Mouse (Mus musculus): ENCODE results near the gene Alg2.
A peak's percentile ranks its signal among the peaks of the same experiment; 100 is the strongest.

Gene Alg2

DNA sequence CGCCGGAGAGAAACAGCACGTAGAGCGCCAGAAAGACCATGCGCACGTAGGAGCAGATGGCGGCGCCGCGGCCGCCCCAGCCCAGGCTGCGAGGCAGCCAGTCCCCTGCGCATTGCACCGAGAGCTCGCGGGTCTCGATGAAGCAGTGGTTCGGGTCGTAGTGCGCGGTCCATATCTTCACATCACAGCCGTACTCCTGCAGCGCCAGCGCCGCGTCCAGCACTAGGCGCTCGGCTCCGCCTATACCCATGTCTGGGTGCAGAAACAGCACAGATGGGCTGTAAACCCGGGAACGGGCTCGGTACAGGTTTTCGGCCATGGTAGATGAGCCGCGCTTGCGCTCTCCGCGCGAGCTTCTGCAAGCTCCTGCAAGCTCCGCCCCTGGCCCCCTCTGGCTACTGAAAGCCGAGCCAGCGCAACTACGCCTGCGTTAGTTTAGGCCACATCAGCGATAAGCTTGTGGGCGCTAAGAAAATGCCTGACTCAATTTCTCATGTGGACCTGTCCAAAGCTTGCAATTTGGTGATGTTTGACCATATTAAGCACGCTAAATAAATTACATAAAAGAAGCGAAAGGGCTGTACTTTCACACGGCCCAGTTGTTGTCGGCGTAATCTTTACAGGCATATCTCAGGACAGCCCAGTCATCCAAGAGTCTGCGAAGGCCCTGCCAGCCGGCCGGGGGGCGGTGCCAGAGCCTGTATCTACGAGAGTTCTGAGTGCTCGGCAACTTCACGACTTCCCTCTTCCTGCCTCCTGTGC is at the start of gene Alg2, which contains the start of gene Sec61b:
Gene Alg2 (minus strand): TSS at position 366 of the 762 bp plus-strand sequence.
Gene Sec61b (plus strand): TSS at position 691 of the 762 bp plus-strand sequence.
- peak; percentile 77 for DNase-seq (ENCODE audit: low spot score)

DNA sequence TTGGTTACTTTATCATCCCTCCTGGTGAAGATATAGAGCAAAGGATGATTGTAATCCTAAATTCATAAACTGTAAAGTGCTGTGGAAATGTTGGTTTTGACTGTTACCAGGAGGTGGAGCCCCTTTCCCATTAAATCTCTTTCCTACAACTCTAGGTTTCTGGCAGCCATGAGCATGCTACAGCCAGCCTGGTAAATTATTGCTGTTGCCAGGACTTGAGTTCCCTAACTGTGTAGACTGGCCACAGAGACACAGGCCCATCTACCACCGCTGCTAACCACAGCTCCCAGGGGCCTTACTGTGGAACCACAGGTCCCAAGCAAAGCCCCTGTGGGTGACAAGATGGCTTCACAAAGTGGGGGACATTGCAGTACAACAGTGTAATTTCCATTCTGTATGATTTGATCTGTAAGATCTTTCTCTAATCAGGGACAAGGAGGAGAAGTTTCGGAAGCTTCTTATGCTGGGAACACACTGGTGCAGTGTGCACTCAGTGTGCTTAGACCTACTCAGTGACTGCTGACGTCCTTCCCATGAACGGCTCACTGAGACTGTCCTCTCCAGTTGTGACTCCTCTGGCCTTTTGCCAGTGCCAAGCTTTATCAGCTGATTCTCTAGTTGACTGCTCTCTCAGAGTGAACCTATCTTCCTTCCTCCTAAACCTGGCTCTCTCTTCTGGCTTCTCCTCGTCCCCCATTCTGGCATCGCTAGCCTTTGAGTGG is 47.9 kb upstream of the Alg2 start:
- DNase-seq (ENCODE audit: low spot score), result no peak

DNA sequence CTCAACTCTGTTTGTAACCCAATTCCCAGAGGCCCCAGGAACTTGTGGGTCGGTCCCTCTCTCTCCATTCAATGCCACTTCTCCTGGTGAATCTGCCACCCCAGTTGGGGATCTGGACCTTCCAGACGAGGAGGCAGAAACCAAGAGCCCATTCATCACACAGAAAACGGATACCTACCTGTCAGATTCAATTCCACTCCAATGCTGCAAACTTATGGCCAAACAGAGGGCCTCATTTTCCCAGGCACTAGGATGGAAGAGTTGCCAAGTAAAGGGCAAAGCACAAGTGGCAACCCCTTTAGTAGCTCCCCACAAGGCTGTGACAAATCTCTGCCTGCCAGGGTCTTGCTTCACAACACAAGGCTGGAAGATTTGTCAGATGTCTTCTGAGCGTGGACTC is 45.9 kb upstream of the Alg2 start:
- no peak for DNase-seq (ENCODE audit: low spot score)

DNA sequence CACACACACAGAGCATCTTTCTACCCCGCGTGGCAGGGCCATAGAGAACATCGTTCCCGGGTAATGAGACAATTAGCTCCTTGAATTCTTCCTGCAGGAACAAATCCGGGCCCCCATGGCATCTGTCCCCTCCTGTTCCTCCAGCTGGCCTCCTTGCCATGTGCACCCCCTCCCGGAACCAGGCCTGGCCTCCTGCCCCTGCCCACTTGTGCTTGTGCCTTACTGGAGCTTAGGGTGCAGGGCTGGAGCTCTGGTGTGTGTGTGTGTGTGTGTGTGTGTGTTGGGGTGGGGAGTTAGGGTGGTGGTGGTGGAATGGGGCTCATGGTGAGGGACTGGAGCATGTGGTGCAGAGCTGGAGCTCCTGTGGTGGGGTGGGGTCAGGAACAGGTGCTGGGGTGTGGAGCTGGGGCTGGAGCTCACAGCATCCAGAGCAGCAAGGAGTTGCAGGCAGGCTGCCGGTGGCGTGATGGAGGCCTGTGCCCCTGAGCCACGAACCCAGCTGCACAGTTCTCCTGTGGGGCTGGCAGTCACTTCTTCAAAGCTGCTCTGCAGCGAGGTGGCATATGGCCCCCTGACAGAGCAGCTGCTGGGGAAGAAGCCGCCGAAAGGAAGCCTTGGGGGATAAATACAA is 44.5 kb upstream of the Alg2 start:
- DNase-seq (ENCODE audit: low spot score), result no peak

DNA sequence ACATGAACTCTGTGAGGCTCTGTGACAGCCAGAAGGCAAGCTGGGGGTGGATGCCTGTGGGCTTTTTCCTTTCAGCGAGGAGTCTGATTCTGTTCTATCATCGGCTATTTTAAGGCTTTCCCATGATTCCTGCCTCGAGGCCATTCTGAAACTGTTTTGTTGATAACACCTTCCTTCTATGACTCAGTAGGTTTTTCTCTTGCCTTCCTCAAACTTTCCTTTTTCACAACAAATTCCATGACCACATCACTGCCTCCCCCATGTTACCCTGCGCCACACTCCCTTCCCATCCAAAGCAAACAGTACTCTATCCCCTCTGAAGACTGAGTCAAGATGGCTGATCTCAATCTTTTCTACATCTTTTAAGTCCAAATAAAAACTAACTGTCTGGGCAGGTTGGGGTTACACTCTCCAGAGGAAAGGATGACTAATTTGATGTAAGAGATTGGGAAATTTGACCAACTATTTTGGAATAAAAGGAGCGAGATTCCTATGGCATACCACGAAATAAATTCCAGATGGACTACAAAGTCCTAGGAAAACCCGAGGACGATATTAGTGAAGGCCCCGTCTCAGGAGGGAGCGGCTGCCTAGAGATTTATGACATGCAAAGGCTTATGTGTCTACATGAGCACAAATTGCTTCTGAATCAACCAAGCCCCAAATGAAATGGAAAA is 30.8 kb upstream of the Alg2 start:
- no peak for DNase-seq (ENCODE audit: low spot score)

DNA sequence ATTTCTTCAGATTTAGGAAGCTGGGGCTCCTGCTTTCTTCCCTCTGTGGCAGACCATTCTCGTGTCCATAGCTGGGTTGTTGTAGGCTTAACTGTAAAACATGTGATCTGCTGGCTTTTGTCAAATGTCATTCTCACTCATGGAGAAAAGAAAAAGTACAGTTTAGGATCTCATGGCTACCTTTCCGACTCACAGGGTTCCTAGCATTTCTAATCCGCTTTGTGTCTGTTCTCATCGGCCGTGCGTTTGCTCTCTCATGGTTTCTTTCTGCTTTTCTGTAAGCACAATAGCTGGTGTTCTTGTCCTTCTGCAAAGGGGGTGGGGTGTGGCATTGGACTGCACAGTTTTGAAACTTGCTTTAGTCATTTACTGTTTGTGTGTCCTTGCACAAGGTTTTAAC is 28.9 kb upstream of the Alg2 start:
- DNase-seq (ENCODE audit: low spot score), result no peak

DNA sequence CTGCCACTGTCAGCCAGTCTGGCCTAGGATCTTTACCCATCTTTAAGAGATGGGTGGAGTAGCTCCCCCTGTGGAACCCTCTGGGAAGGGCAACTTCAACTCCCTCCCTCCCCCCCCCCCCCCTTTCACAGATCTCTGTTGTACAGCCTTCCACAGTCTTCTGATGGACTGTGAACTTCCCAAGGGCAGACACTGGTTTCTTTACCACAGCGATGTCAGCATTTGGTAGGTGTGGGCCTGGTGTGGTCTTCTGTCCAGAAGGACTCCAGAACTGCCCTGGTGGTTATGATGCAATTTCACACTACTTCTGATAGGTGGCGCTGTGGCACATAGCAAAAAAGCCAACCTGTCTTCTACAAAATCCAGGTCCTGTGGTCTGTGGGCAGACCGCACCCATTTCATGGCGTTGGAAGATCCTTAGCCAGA is 28.4 kb upstream of the Alg2 start:
- DNase-seq (ENCODE audit: low spot score), result no peak

DNA sequence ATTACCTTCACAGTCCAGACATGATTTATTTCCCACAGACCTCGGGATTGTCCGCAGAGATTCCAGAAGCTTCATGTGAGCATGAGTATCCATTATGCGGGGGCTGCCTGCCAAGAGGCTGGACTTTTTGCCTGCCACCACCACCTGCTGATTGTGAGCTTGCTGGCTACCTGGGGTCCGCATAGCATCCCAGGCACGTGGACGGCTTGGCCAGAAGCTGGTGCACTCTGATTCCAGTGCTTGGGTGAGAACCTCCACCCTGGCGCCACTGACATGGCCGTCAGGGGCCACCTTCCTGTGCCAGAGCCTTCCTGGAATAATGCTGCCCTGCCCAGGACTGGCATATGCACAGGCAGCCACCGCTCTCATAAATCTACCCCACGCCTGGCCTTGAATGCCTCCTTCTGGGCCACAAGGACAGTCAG is 25.0 kb upstream of the Alg2 start:
- no peak for DNase-seq (ENCODE audit: low spot score)

DNA sequence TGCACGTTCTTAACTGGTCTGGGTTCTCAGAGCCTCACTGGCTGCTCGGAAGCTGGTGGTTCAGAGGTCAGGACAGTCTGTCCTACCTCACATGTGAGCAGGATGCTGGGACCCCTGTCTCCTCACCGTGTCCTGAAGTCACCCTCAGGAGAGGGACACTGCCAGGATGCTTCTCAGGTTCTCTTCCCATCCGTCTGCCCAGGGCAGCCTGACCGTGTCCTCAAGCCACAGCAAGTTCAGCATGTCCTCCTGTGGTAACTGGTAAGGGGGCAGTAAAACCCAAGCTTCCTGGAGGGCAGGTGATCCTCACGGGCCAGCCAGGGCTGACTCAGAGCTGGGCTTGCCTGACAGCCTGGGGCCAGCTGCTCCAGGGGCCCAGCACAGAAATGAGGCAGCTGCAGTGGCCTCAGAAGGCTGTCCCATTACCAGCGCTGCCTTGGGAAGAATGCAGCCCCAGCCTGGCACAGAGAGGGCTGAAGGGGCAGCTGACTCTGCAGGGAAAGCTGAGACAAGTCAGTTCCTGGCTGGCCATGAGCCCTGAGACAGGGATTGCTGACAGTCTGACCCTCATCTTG is 23.8 kb upstream of the Alg2 start:
- DNase-seq (ENCODE audit: low spot score), result no peak

DNA sequence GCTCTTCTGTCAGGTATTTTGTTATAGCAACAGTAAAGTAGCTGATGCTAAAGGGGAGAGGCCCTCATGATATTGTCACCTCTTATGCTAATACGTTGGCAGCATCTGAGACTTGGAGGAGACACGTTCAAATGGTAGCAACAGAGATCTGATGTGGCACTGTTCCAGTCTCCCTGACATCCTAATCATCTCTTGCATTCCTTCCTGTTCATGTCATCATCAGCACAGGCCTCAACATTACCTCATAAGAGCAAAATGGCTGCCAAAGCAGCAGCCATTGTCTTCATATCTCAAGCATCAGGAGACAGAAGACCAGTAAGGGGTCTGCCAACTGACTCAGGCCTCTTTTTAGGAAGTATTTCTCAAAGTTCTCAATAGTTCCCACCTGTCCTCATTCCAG is 20.6 kb upstream of the Alg2 start:
- DNase-seq (ENCODE audit: low spot score), result no peak

DNA sequence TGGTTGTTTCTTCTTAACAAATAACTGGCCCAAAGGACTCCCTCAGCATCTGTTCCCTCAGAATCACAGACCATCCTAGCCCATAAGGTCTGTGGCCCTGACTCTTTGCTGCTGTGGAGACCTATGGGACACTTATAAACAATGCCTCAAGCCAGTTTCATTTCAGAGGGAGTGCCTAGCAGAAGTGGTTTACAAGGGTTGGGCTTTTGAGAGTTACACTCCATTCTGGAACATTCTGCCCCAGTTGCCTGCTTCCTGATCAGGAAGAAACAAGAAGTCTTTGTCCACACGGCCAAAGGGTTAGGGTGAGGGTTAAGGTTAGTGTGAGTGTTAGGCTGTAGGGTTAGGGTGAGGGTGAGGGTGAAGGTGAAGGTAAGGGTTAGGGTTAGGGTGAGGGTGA is 20.0 kb upstream of the Alg2 start:
- no peak for DNase-seq (ENCODE audit: low spot score)

DNA sequence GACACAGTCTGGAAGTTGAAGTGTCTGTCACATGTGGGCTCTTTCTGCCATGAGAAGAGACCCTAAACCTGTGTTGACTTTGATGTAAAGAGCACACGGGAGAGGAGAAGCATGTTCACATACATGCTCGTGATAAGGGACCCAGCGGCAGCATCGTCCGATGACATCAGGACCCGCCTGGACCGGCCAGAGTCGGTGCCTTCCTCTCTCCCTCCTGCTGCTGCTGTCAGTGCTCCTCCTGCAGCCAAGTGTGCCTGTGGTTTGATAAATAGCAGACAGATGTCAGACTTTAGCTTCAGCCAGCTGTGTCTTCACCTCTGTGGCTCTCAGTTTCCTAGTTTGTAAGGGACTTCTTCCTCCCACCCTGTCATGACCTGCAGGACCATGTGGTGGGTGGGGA is 19.3 kb upstream of the Alg2 start:
- no peak for DNase-seq (ENCODE audit: low spot score)

DNA sequence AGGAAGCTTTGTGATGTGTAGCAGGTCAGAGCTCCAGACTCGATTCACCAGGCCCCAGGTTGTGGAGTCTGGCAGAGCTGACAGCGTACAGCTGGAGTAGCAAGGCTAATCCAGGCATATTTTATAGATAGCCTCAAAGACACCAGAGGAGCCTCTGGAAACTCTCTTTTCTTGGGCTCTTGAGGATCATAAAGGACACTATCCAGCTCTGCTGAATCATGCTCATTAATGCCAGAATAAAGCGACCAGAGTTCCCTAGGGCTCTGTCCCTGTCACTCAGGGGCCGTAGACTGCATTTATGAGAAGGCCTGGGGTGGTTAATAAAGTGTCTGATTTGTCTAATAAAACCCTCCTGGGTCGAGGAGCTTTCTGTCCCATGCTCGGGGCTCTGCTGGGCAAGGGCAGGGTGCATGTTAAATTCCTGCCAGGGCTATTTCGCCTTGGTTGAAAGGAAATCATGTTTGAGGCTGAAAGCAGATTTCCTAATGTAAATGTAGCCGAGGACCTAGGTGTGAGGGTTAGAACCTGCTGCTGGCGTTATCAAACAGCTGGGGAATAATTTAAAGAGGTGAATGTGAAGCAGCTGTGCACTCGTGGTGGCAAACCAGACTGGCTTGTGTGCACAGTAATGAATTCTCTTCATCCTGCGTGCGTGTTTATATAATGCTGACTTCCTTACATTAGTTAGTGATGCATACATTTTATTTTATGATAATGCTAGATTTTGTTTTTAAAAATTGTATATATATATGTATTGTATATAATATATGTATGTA is 18.4 kb upstream of the Alg2 start:
- DNase-seq (ENCODE audit: low spot score), result no peak

DNA sequence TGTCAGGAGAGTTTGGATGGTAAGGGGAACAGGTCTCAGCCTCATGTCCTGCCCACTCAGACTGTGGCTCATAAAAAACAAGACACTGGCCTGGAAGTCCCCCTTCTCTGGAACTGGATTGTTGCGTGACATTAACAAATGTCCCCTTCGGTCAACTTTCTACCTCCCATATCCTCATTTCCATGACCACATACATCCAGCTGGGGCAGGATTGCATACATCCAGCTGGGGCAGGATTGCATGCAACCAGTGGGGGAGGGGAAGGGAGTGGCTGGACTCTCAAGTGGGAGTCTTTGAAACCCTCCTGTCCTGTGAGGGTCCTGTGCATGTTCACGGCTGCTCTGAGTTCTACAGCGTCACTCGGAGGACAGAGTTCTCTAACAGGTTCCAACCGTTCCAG is 17.1 kb upstream of the Alg2 start:
- DNase-seq (ENCODE audit: low spot score), result no peak

DNA sequence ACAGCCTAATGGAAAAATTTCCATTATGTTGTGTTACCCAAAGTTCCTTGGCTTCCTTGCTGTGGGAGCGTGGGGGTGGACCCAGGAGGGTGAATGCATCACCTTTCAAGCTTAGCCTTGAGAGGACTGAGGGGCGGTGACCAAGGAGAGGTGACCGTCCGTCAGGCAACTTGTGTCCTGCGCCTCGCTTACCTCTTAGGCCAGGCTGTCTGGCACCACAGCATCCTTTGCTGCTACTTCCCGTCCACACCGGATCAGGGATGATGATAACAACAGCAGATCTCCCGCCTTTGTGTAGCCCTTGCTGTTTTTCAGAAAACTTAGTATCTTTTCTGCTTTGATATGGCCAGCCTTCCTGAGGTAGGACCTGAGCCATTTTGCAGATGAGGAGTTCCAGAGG is 6.4 kb upstream of the Alg2 start:
- no peak for DNase-seq (ENCODE audit: low spot score)

DNA sequence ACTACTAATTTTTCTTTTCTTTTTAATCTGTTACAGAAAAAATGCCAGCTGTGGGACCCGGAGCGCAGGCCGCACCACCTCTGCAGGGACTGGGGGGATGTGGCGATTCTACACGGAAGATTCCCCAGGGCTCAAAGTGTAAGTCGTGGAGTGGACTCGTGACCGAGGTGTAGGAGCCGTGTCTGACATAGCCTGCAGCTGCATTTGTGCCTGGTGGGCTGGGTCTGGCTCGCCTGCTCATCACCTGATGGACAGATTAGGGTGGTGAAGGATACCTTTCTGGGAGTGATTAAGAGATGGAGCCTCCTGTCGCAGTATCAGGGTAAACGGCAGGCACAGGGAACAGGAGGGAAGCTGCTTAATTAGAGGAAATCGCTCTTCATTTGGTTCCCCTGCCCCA is 6.0 kb upstream of the Alg2 start:
- no peak for DNase-seq (ENCODE audit: low spot score)

DNA sequence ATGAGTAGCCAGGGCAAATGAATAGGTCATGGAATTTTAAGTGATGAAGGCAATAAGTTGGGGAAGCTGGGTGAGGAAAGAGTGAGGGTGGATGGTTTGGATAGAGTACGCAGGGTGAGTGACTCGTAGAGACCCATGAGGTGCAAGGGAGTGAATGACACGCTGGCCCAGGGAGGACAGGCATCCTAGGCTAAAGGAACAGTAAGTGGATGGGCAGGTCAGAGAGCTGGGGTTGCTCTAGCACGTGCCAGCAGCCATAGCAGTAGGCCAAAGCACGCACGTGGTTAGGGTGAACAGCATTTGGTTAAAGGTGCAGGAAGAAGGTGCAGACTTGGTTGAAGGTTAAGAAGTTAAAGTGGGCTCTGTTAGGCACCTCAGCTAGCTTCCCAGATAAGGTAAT is 3.4 kb upstream of the Alg2 start:
- DNase-seq (ENCODE audit: low spot score), result no peak

DNA sequence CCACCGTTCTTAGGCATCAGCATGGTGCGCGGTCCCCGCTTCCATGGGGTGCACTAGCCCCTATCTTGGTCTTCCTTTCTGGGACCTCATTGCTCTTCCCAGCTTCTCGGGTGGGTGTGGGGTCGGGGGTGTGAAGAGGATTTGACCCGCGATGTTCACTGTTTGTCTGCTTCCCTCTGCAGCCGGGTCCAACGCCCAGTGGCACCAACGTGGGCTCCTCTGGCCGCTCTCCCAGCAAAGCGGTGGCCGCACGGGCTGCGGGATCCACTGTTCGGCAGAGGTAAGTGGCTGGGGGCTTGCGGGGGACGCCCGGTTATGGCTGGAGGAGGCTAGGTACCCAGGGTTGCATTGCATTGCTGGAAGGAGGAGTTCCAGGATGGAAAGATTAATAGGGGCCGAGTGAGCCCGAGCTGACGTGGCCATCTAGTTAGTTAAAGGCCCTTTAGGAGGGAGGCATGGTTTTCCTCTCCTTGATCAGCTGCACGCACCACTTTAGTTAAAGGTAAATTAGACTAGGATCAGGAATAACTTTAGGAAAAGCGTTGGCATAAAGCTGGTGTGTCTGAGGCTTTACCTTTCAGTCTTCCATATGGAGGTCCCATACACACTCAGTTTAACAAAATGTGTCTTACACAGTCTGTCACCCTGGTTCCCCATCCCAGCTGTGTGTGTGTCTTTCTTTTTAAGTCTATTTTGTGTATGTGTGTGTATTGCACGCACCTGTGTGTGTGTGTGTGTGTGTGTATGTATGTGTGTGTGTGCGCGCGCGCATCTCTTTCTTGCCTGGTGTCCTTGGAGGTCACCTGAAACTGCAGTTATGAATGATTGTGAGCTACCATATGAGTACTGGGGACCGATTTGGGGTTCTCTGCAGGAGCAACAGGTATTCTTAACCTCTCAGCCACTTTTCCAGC is 854 bp upstream of the Alg2 start:
- DNase-seq (ENCODE audit: low spot score), result no peak

DNA sequence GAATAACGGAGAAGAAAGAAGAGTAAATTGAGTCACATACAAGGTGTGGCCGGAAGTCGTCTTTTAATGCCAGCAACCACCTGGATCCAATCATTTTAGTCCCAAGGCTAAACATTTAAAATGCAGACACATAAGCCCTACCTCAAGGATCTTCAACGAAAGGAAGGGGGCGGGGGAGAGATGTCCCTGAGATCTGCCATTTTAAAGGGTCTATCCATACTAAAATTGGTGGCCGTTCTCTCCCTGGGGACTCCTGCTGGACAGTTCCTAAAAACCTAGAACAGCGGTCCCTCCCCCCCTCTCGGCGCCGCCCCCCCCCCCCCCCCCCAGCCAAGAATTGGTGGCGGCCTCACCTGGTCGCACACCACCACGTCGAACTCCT is 556 bp downstream of the Alg2 start:
- no peak for DNase-seq (ENCODE audit: low spot score)

DNA sequence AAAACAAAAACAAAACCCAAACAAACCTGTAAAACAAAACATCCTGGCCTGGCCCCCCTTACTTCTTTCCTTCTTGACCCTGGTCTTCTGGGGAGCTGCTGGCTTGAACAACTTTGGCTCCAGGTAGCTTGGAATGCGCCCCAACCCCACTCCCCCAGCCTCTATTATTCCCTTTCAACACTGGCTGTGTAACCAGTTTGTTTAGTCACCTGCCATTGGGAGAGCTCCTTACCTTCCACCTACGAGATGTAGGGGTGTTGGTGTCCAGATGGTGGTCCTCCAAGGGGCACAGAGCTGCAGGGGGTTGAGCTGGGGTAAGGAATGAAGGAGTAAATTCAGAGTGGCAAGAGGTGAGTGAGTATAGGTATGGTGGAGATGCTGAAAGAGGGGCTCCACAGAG is 6.9 kb downstream of the Alg2 start:
- DNase-seq (ENCODE audit: low spot score), result no peak
